Mouse (Mus musculus) olfactory bulb, adult 2 months (tissue): ENCODE measurements at regions not wholly inside any gene's neighbourhood (a gene's known extent, or its start where the extent isn't known, plus 50 kb on each side); places are given as distances from the start of the nearest gene placed in this dataset.

Experiments used
- CTCF ChIP-seq: fragments of 200-500 bp; IDR thresholded peaks from 2 replicates; pipeline ENCODE4 v1.5.1; 2012; ENCODE audit warnings: low read depth, mild to moderate bottlenecking, low read length, moderate library complexity; ENCODE audit not compliant: insufficient read depth
- POLR2A ChIP-seq: fragments of 200-500 bp; IDR thresholded peaks from 2 replicates; pipeline ENCODE4 v1.6.1; 2012; ENCODE audit warnings: mild to moderate bottlenecking, low read depth, low read length, moderate library complexity; ENCODE audit not compliant: insufficient read depth

GRCm38 (mm10) chr9:86232174-86232573 is 232.6 kb downstream of the Ube2cbp start:
- TF ChIP-seq CTCF = no peak
- TF ChIP-seq POLR2A = no peak
